Mouse (Mus musculus) lung, postnatal 0 days (tissue): ENCODE data around the gene Mfsd4b5. TPM values are rescaled to one million over a fixed set of nuclear protein-coding genes. Genes with fewer than 3 reads are reported as not detected.
"Not testable (repeated sequence)": the region's sequence is repeated elsewhere in the genome, so short reads cannot be mapped to it uniquely, and the experiment has no call there.

Experiments used
- ATAC-seq: fragments of 200-750 bp; cut with Nextera tagmentation; 2 replicates; pipeline ENCODE4 v1.8.0; 2017; ENCODE audit warnings: moderate library complexity
- DNase-seq: peaks from one replicate; pipeline ENCODE4 v3.0.0-alpha.2; 2016; ENCODE audit warnings: low spot score
- H3K27ac ChIP-seq: fragments of 300-500 bp; sonication (generic); 2 replicates; pipeline ENCODE4 v1.5.1; 2014; ENCODE audit warnings: antibody characterized with exemption, mild to moderate bottlenecking, low read length, mixed read lengths
- H3K27me3 ChIP-seq: fragments of 300-500 bp; sonication (generic); replicated peaks from 2 replicates; pipeline ENCODE4 v1.6.1; 2014; ENCODE audit warnings: low read length, mixed read lengths; ENCODE audit not compliant: insufficient read depth
- H3K36me3 ChIP-seq: fragments of 300-500 bp; sonication (generic); 2 replicates; pipeline ENCODE4 v1.6.1; 2014; ENCODE audit warnings: low read length, mixed read lengths; ENCODE audit not compliant: insufficient read depth
- H3K4me1 ChIP-seq: fragments of 300-500 bp; sonication (generic); 2 replicates; pipeline ENCODE4 v1.6.1; 2014; ENCODE audit warnings: antibody characterized with exemption, low read depth, low read length, mixed read lengths; ENCODE audit not compliant: insufficient read depth
- H3K4me2 ChIP-seq: fragments of 300-500 bp; sonication (generic); replicated peaks from 2 replicates; pipeline ENCODE4 v1.6.1; 2014; ENCODE audit warnings: low read depth, mild to moderate bottlenecking, low read length, moderate library complexity, mixed read lengths
- H3K4me3 ChIP-seq: fragments of 300-500 bp; sonication (generic); 2 replicates; pipeline ENCODE4 v1.5.1; 2014; ENCODE audit warnings: low read depth, low read length
- H3K9ac ChIP-seq: fragments of 300-500 bp; sonication (generic); replicated peaks from 2 replicates; pipeline ENCODE4 v1.6.1; 2014; ENCODE audit warnings: low read depth, mild to moderate bottlenecking
- H3K9me3 ChIP-seq: fragments of 300-500 bp; sonication (generic); 2 replicates; pipeline ENCODE4 v1.6.1; 2016; ENCODE audit warnings: low read length, mixed read lengths
- CTCF ChIP-seq: IDR thresholded peaks from 2 replicates; pipeline ENCODE4 v1.5.1; 2016; ENCODE audit warnings: antibody characterized with exemption, mild to moderate bottlenecking
- EP300 ChIP-seq: IDR thresholded peaks from 2 replicates; pipeline ENCODE4 v1.6.1; 2016; ENCODE audit warnings: antibody characterized with exemption, mild to moderate bottlenecking, control low read depth
- WGBS: fragments of 180-500 bp; shearing (Covaris S2); extraction: QIAGEN DNeasy Blood & Tissue Kit; methylation state at CpG from one replicate; pipeline ENCODE4 v1.1.7; 2014; 5-methylcytosine and 5-hydroxymethylcytosine counted together
- polyA plus RNA-seq: library from polyadenylated mRNA; unstranded; fragments of >200 nt; fragmentation: Nextera tagmentation; extraction: Ambion mirVana; gene quantifications from 2 replicates; pipeline ENCODE4 v1.2.1, GENCODE M21; 2015

Mfsd4b5 gene
- polyA plus RNA-seq, 1 experiment from 2014 or later: 0.13 TPM

- DNase-seq: peak; percentile 41
- H3K9ac ChIP-seq: no peak overlapping the region
- no peak overlapping the region for H3K27ac ChIP-seq
- no peaks in the 10 kb centered on the region for H3K27me3 ChIP-seq
- no peak overlapping the region for H3K4me2 ChIP-seq
- H3K9me3 ChIP-seq: no peaks in the 10 kb centered on the region
- peaks cover 6% of the 10 kb centered on the region; the same call in 1 of the 2 replicates for H3K4me1 ChIP-seq
- no peak for ATAC-seq
- H3K36me3 ChIP-seq: no peaks in the 10 kb centered on the region
- H3K4me3 ChIP-seq: no peak overlapping the region
- WGBS: 71% methylated on average over 4 of the region's 4 CpGs
- TF ChIP-seq EP300 (no peak), CTCF (peak; percentile 53)
These were observed 28.2 kb downstream of the Mfsd4b5 start for GRCm38 (mm10) chr10:39958266-39958665.

GRCm38 (mm10) chr10:39956340-39956878 is 30.0 kb downstream of the Mfsd4b5 start:
- H3K4me3 ChIP-seq: no peak overlapping the region
- DNase-seq: no peak
- no peak for ATAC-seq
- no peak overlapping the region for H3K4me2 ChIP-seq
- no peak overlapping the region for H3K9ac ChIP-seq
- no peaks in the 10 kb centered on the region for H3K9me3 ChIP-seq
- H3K36me3 ChIP-seq: no peaks in the 10 kb centered on the region
- 55% methylated on average over 2 of the region's 2 CpGs for WGBS
- no peaks in the 10 kb centered on the region for H3K27me3 ChIP-seq
- no peak for TF ChIP-seq EP300
- TF ChIP-seq CTCF: no peak
- peaks cover 6% of the 10 kb centered on the region; the same call in 1 of the 2 replicates for H3K4me1 ChIP-seq
- no peak overlapping the region for H3K27ac ChIP-seq

GRCm38 (mm10) chr10:39955163-39955562 is 31.3 kb downstream of the Mfsd4b5 start:
- DNase-seq (no peak), ATAC-seq (no peak)
- Histone ChIP-seq H3K36me3 (no peaks in the 10 kb centered on the region), H3K4me2 (no peak overlapping the region), H3K4me1 (peaks cover 6% of the 10 kb centered on the region; the same call in 1 of the 2 replicates), H3K9ac (no peak overlapping the region), H3K9me3 (no peaks in the 10 kb centered on the region), H3K4me3 (no peak overlapping the region), H3K27me3 (no peaks in the 10 kb centered on the region), H3K27ac (no peak overlapping the region)
- TF ChIP-seq CTCF: no peak
- no peak for TF ChIP-seq EP300
- 65% methylated on average over 2 of the region's 2 CpGs for WGBS

- DNase-seq: no peak
- ATAC-seq: no peak
- Histone ChIP-seq H3K4me3 (no peak overlapping the region), H3K4me1 (no peaks in the 10 kb centered on the region), H3K4me2 (no peak overlapping the region), H3K9ac (no peak overlapping the region), H3K27ac (no peak overlapping the region), H3K27me3 (no peaks in the 10 kb centered on the region), H3K9me3 (no peaks in the 10 kb centered on the region), H3K36me3 (no peaks in the 10 kb centered on the region)
- WGBS: 83% methylated on average over 2 of the region's 2 CpGs
- TF ChIP-seq EP300 (no peak), CTCF (no peak)
These were observed 37.0 kb downstream of the Mfsd4b5 start for GRCm38 (mm10) chr10:39949377-39949954.

DNA sequence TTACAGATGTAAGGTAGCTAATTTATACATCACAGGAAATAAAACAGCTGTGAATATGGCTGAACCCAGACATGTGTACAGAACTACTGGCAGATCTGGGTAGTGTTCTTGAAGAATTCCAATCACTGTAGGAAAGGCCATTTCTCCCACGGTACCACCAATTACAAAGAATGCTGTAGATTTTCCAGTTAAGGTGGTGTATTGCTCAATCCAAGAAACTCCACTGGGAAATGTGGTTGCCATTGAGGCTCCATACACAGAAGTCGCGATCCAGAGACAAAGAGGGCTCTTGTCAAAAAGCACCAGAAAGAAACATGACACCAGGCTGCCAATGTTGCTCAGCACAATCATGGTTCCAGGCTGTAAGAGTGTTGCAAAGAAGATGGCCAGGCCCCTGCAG is 39.3 kb downstream of the Mfsd4b5 start:
- ATAC-seq, H3K4me1 ChIP-seq, H3K9ac ChIP-seq, H3K4me2 ChIP-seq, H3K9me3 ChIP-seq, DNase-seq, H3K27me3 ChIP-seq, H3K4me3 ChIP-seq, H3K36me3 ChIP-seq, H3K27ac ChIP-seq: not testable (repeated sequence)
- 68% methylated on average over 3 of the region's 3 CpGs for WGBS

DNA sequence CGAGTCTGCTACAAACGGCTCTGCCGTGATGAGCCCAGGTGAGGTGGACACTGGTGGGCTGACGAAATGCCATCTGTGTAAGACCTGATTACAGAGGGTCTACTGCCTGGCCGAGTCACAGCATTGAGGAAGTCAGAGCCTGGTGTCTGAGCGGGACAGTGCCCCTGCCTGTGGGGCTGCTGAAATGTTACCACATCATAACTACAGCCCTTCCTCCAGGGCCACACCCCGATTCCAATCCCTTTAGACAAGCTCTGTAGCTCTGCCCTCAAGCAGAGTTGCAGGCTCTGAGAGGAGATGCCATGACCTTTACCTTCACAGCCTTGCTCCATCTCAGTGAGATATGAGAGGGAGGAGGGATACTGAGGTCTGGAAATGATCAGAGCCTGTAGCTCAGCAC is 49.9 kb downstream of the Mfsd4b5 start:
- Histone ChIP-seq H3K4me3 (no peak overlapping the region), H3K36me3 (no peaks in the 10 kb centered on the region), H3K4me2 (no peak overlapping the region), H3K9me3 (no peaks in the 10 kb centered on the region), H3K9ac (no peak overlapping the region), H3K27ac (no peak overlapping the region), H3K27me3 (no peaks in the 10 kb centered on the region), H3K4me1 (no peaks in the 10 kb centered on the region)
- TF ChIP-seq EP300: no peak
- TF ChIP-seq CTCF: no peak
- WGBS: 70% methylated on average over 7 of the region's 7 CpGs
- DNase-seq: no peak
- no peak for ATAC-seq
